Mouse (Mus musculus): ENCODE results near the gene Rusc2.
A peak's percentile ranks its signal among the peaks of the same experiment; 100 is the strongest.

The Rusc2 gene

GRCm38 (mm10) chr4:43428946-43429345, 47.2 kb downstream of the Rusc2 start, which contains the start of gene Fam166b:
Gene Fam166b (minus strand): TSS chr4:43429134.
- Histone ChIP-seq H3K36me3 (ENCODE audit: insufficient read depth, low read length) (peaks cover 22% of the 10 kb centered on the region), H3K9me3 (ENCODE audit: low read length) (no peaks in the 10 kb centered on the region), H3K4me1 (replicated peaks; ENCODE audit: low read depth, low read length) (peaks cover 55% of the 10 kb centered on the region), H3K27me3 (ENCODE audit: insufficient read depth, low read length) (peaks cover 63% of the 10 kb centered on the region), H3K4me3 (replicated peaks; ENCODE audit: low read length) (peak within 1 kb of the TSS; percentile 70)
- TF ChIP-seq POU5F1 (IDR thresholded peaks at IDR 0.05; ENCODE audit: borderline replicate concordance, low read length) (no peak), CTCF (conservative IDR thresholded peaks at IDR 0.05; ENCODE audit: low read length) (no peak), NANOG (IDR thresholded peaks at IDR 0.05; ENCODE audit: borderline replicate concordance, low read length) (no peak)

- peaks cover 41% of the 10 kb centered on the region for H3K4me1 ChIP-seq (replicated peaks; ENCODE audit: low read depth, low read length)
- 0 out of 2 replicates have a peak, but pooled peaks cover under 1% of the 10 kb centered on the region for H3K36me3 ChIP-seq (ENCODE audit: insufficient read depth, low read length)
- TF ChIP-seq NANOG (IDR thresholded peaks at IDR 0.05; ENCODE audit: borderline replicate concordance, low read length) = no peak
- TF ChIP-seq CTCF (conservative IDR thresholded peaks at IDR 0.05; ENCODE audit: low read length) = peak; percentile 99
- no peaks in the 10 kb centered on the region for H3K9me3 ChIP-seq (ENCODE audit: low read length)
- peaks cover 35% of the 10 kb centered on the region for H3K27me3 ChIP-seq (ENCODE audit: insufficient read depth, low read length)
- H3K4me3 ChIP-seq (replicated peaks; ENCODE audit: low read length) = no peak overlapping the region
Measured at GRCm38 (mm10) chr4:43431690-43432089, 49.9 kb downstream of the Rusc2 start.

GRCm38 (mm10) chr4:43432832-43433231, 51.1 kb downstream of the Rusc2 start:
- no peak for TF ChIP-seq POU5F1 (IDR thresholded peaks at IDR 0.05; ENCODE audit: borderline replicate concordance, low read length)
- no peak for TF ChIP-seq NANOG (IDR thresholded peaks at IDR 0.05; ENCODE audit: borderline replicate concordance, low read length)
- no peak for TF ChIP-seq CTCF (conservative IDR thresholded peaks at IDR 0.05; ENCODE audit: low read length)
- peaks cover 29% of the 10 kb centered on the region for H3K4me1 ChIP-seq (replicated peaks; ENCODE audit: low read depth, low read length)
- H3K9me3 ChIP-seq (ENCODE audit: low read length) = no peaks in the 10 kb centered on the region
- no peak overlapping the region for H3K4me3 ChIP-seq (replicated peaks; ENCODE audit: low read length)
- H3K36me3 ChIP-seq (ENCODE audit: insufficient read depth, low read length) = no peaks in the 10 kb centered on the region
- peaks cover 25% of the 10 kb centered on the region for H3K27me3 ChIP-seq (ENCODE audit: insufficient read depth, low read length)

- Histone ChIP-seq H3K9me3 (ENCODE audit: low read length) (no peaks in the 10 kb centered on the region), H3K27me3 (ENCODE audit: insufficient read depth, low read length) (peaks cover 23% of the 10 kb centered on the region), H3K36me3 (ENCODE audit: insufficient read depth, low read length) (peaks cover 16% of the 10 kb centered on the region), H3K4me3 (replicated peaks; ENCODE audit: low read length) (peak within 1 kb of the TSS; percentile 92), H3K4me1 (replicated peaks; ENCODE audit: low read depth, low read length) (peaks cover 37% of the 10 kb centered on the region)
- TF ChIP-seq POU5F1 (IDR thresholded peaks at IDR 0.05; ENCODE audit: borderline replicate concordance, low read length) (no peak), NANOG (IDR thresholded peaks at IDR 0.05; ENCODE audit: borderline replicate concordance, low read length) (no peak), CTCF (conservative IDR thresholded peaks at IDR 0.05; ENCODE audit: low read length) (no peak)
Measured at GRCm38 (mm10) chr4:43441639-43442038, 59.9 kb downstream of the Rusc2 start, which contains the start of gene Tesk1. Gene Tesk1 (plus strand): TSS chr4:43441939.

- Histone ChIP-seq H3K27me3 (ENCODE audit: insufficient read depth, low read length) (peaks cover 23% of the 10 kb centered on the region), H3K4me3 (replicated peaks; ENCODE audit: low read length) (peak overlapping the region; percentile 92), H3K4me1 (replicated peaks; ENCODE audit: low read depth, low read length) (peaks cover 38% of the 10 kb centered on the region), H3K36me3 (ENCODE audit: insufficient read depth, low read length) (peaks cover 20% of the 10 kb centered on the region), H3K9me3 (ENCODE audit: low read length) (no peaks in the 10 kb centered on the region)
- TF ChIP-seq POU5F1 (IDR thresholded peaks at IDR 0.05; ENCODE audit: borderline replicate concordance, low read length) = no peak
- peak; percentile 62 for TF ChIP-seq CTCF (conservative IDR thresholded peaks at IDR 0.05; ENCODE audit: low read length)
Measured at GRCm38 (mm10) chr4:43442044-43442443, 60.3 kb downstream of the Rusc2 start.

GRCm38 (mm10) chr4:43442456-43443361, 60.9 kb downstream of the Rusc2 start:
- H3K36me3 ChIP-seq (ENCODE audit: insufficient read depth, low read length) = peaks cover 27% of the 10 kb centered on the region
- TF ChIP-seq CTCF (conservative IDR thresholded peaks at IDR 0.05; ENCODE audit: low read length) (no peak), POU5F1 (IDR thresholded peaks at IDR 0.05; ENCODE audit: borderline replicate concordance, low read length) (no peak), NANOG (IDR thresholded peaks at IDR 0.05; ENCODE audit: borderline replicate concordance, low read length) (no peak)

GRCm38 (mm10) chr4:43443511-43443910, 61.7 kb downstream of the Rusc2 start:
- peak overlapping the region; percentile 92 for H3K4me3 ChIP-seq (replicated peaks; ENCODE audit: low read length)
- H3K9me3 ChIP-seq (ENCODE audit: low read length) = no peaks in the 10 kb centered on the region
- peaks cover 25% of the 10 kb centered on the region for H3K27me3 ChIP-seq (ENCODE audit: insufficient read depth, low read length)
- H3K4me1 ChIP-seq (replicated peaks; ENCODE audit: low read depth, low read length) = peaks cover 38% of the 10 kb centered on the region
- H3K36me3 ChIP-seq (ENCODE audit: insufficient read depth, low read length) = peaks cover 31% of the 10 kb centered on the region
- no peak for TF ChIP-seq NANOG (IDR thresholded peaks at IDR 0.05; ENCODE audit: borderline replicate concordance, low read length)
- no peak for TF ChIP-seq CTCF (conservative IDR thresholded peaks at IDR 0.05; ENCODE audit: low read length)
- no peak for TF ChIP-seq POU5F1 (IDR thresholded peaks at IDR 0.05; ENCODE audit: borderline replicate concordance, low read length)

More at GRCm38 (mm10) chr4:43442456-43443361, 60.9 kb downstream of the Rusc2 start:
- Histone ChIP-seq H3K4me3 (replicated peaks; ENCODE audit: low read length) (peak overlapping the region; percentile 92), H3K4me1 (replicated peaks; ENCODE audit: low read depth, low read length) (peaks cover 38% of the 10 kb centered on the region), H3K9me3 (ENCODE audit: low read length) (no peaks in the 10 kb centered on the region), H3K27me3 (ENCODE audit: insufficient read depth, low read length) (peaks cover 23% of the 10 kb centered on the region)

- Histone ChIP-seq H3K4me1 (replicated peaks; ENCODE audit: low read depth, low read length) (peaks cover 24% of the 10 kb centered on the region), H3K36me3 (ENCODE audit: insufficient read depth, low read length) (peaks cover 31% of the 10 kb centered on the region), H3K9me3 (ENCODE audit: low read length) (peaks cover 6% of the 10 kb centered on the region; the same call in 1 of the 2 replicates), H3K27me3 (ENCODE audit: insufficient read depth, low read length) (peaks cover 47% of the 10 kb centered on the region), H3K4me3 (replicated peaks; ENCODE audit: low read length) (no peak overlapping the region)
- TF ChIP-seq CTCF (conservative IDR thresholded peaks at IDR 0.05; ENCODE audit: low read length) (no peak), NANOG (IDR thresholded peaks at IDR 0.05; ENCODE audit: borderline replicate concordance, low read length) (no peak), POU5F1 (IDR thresholded peaks at IDR 0.05; ENCODE audit: borderline replicate concordance, low read length) (no peak)
Measured at GRCm38 (mm10) chr4:43447251-43447650, 65.5 kb downstream of the Rusc2 start.
